Mouse (Mus musculus): Measurements from ENCODE around the gene Fam131c. TPM values are rescaled to one million over a fixed set of nuclear protein-coding genes. Genes with fewer than 3 reads are reported as not detected.
A peak's percentile ranks its signal among the peaks of the same experiment; 100 is the strongest.

Gene Fam131c
- total and polyA plus RNA-seq, 3 experiments: not detected

DNA sequence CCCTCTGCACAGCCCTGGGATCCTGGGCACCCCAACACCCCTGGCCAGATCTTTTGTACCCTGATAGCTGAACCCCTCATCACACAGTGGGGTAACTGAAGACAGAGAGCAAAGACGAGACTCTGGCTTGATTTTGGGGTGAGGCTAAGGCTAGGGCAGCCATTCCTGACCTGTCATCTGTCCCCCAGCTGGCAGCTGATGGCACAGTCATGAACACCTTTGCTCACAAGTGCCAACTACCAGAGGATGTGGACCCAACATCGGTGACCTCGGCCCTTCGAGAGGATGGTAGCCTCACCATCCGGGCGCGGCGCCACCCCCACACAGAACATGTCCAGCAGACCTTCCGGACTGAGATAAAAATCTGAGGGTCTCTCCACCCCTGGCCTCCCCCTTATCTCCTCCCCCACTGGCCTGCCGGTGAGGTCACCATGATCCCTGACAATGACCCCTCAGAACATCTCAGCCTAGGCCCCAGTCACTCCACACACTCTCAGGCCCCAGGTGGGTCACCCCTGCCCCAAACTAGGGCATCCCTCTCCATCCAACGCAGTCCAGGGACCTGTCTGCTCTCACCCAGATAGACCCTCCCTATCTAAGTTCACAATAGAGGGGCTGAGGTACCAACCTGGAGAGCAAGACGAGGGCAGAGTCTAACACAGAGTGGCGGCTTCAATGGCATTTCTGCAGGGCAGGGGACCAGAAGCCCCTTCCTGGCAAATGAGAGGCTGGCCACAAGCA is 55.8 kb downstream of the Fam131c start (continued):
- no peak for TF ChIP-seq CTCF (conservative IDR thresholded peaks at IDR 0.05 in 1 of 2, IDR thresholded peaks at IDR 0.05 in 1 of 2; ENCODE audit: low read depth in 2 of 2, low read length in 2 of 2)

- in situ Hi-C loops (cut with MboI; ENCODE audit: low pct_ligation_motif_present, low pct_unique_long_range_greater_than_20kb, low sequenced_read_pairs) (no loop called here), dilution Hi-C loops (cut with MboI; ENCODE audit: extremely low pct_ligation_motif_present, extremely low pct_unique_long_range_greater_than_20kb, low sequenced_read_pairs) (no loop called here)
- Histone ChIP-seq H3K9ac (ENCODE audit: insufficient read depth, low read depth) (peak overlapping the region; percentile 41), H3K27me3 (replicated peaks) (peaks cover 1% of the 10 kb centered on the region), H3K4me3 (replicated peaks in 1 of 3; ENCODE audit: low read depth in 2 of 3, low read length in 2 of 3, poor library complexity in 1 of 3) (peak overlapping the region; percentile 50 to 63 (median 58)), H3K79me2 (replicated peaks; ENCODE audit: control insufficient read depth, extremely low read depth, insufficient read depth, poor library complexity, severe bottlenecking) (no peaks in the 10 kb centered on the region), H3K9me3 (replicated peaks; ENCODE audit: low read length) (no peaks in the 10 kb centered on the region), H3K36me3 (replicated peaks in 1 of 2; ENCODE audit: control insufficient read depth in 1 of 2, insufficient read depth in 1 of 2, low read length in 1 of 2) (no peaks in the 10 kb centered on the region), H3K4me2 (ENCODE audit: insufficient read depth, low read depth, poor library complexity, severe bottlenecking) (peak overlapping the region; percentile 82), H3K4me1 (ENCODE audit: control insufficient read depth in 1 of 2, insufficient read depth in 2 of 2) (peaks cover 12 to 40% of the 10 kb centered on the region in 2 experiments), H3K27ac (ENCODE audit: insufficient read depth, low read depth) (peak overlapping the region; percentile 66; the same call in 1 of the 2 replicates)
- DNase-seq (ENCODE audit: extremely low read depth): peak; percentile 89
- no peak for TF ChIP-seq MAX (IDR thresholded peaks at IDR 0.05; ENCODE audit: low read length)
- no peak for TF ChIP-seq SMC3 (IDR thresholded peaks at IDR 0.05; ENCODE audit: low read depth, low read length)
- TF ChIP-seq RAD21 (IDR thresholded peaks at IDR 0.05; ENCODE audit: low read depth, low read length): no peak
- peak; percentile 52; the same call in 1 of the 2 replicates for TF ChIP-seq ZMIZ1 (IDR thresholded peaks at IDR 0.05; ENCODE audit: low read depth, low read length)
- TF ChIP-seq CHD1 (IDR thresholded peaks at IDR 0.05; ENCODE audit: low read depth, low read length): no peak
- TF ChIP-seq IRF4 (IDR thresholded peaks at IDR 0.05; ENCODE audit: low read depth, low read length): peak; percentile 88
- TF ChIP-seq ZKSCAN1 (IDR thresholded peaks at IDR 0.05; ENCODE audit: borderline replicate concordance, low read depth, low read length): no peak
- peak; percentile 59 for TF ChIP-seq NELFE (IDR thresholded peaks at IDR 0.05; ENCODE audit: low read depth, low read length)
- no peak; the same call in 1 of the 2 replicates for TF ChIP-seq SIN3A (IDR thresholded peaks at IDR 0.05; ENCODE audit: low read length)
- TF ChIP-seq EP300 (IDR thresholded peaks at IDR 0.05; ENCODE audit: low read length): peak; percentile 90
- TF ChIP-seq POLR2AphosphoS2 (IDR thresholded peaks at IDR 0.05; ENCODE audit: low read depth, low read length): 0 out of 2 replicates have a peak, but pooled peaks have one; percentile 62
- TF ChIP-seq MAFK (IDR thresholded peaks at IDR 0.05; ENCODE audit: insufficient replicate concordance, low read length): 0 out of 2 replicates have a peak, but pooled peaks have one; percentile 27
- no peak for TF ChIP-seq E2F4 (IDR thresholded peaks at IDR 0.05; ENCODE audit: insufficient replicate concordance, low read depth, low read length)
- TF ChIP-seq RCOR1 (conservative IDR thresholded peaks at IDR 0.05; ENCODE audit: low read depth, low read length): 0 out of 2 replicates have a peak, but pooled peaks have one; percentile 72
- no peak for TF ChIP-seq ZNF384 (IDR thresholded peaks at IDR 0.05; ENCODE audit: low read depth, low read length)
- peak; percentile 52; the same call in 1 of the 2 replicates for TF ChIP-seq MXI1 (IDR thresholded peaks at IDR 0.05; ENCODE audit: low read depth, low read length)
- no peak for TF ChIP-seq ZC3H11A (IDR thresholded peaks at IDR 0.05; ENCODE audit: low read depth, low read length)
- peak; percentile 87 for TF ChIP-seq CHD2 (IDR thresholded peaks at IDR 0.05; ENCODE audit: low read length)
- peak; percentile 97 for TF ChIP-seq MAZ (IDR thresholded peaks at IDR 0.05; ENCODE audit: low read depth, low read length)
- peak; percentile 24; the same call in 1 of the 2 replicates for TF ChIP-seq HCFC1 (IDR thresholded peaks at IDR 0.05; ENCODE audit: low read depth, low read length)
- peak; percentile 66 for TF ChIP-seq TBP (conservative IDR thresholded peaks at IDR 0.05; ENCODE audit: low read depth, low read length)
- peak; percentile 92 for TF ChIP-seq ETS1 (conservative IDR thresholded peaks at IDR 0.05; ENCODE audit: low read depth, low read length)
- peak; percentile 87 for TF ChIP-seq BHLHE40 (IDR thresholded peaks at IDR 0.05; ENCODE audit: low read depth, low read length)
- TF ChIP-seq TCF12 (IDR thresholded peaks at IDR 0.05; ENCODE audit: low read depth, low read length): peak; percentile 86
- TF ChIP-seq KAT2A (IDR thresholded peaks at IDR 0.05; ENCODE audit: insufficient replicate concordance, low read length): no peak
- peak; percentile 48 for TF ChIP-seq POLR2A (IDR thresholded peaks at IDR 0.05; ENCODE audit: low read depth, low read length)
- TF ChIP-seq ELF1 (IDR thresholded peaks at IDR 0.05; ENCODE audit: low read depth, low read length): no peak; the same call in 1 of the 2 replicates
- no peak for TF ChIP-seq USF2 (conservative IDR thresholded peaks at IDR 0.05; ENCODE audit: low read depth, low read length)
- no peak for TF ChIP-seq JUND (conservative IDR thresholded peaks at IDR 0.05; ENCODE audit: low read depth, low read length)
- no peak for TF ChIP-seq NRF1 (IDR thresholded peaks at IDR 0.05; ENCODE audit: low read depth, low read length)
- TF ChIP-seq MYC (IDR thresholded peaks at IDR 0.05; ENCODE audit: low read depth, low read length): no peak
- no peak for TF ChIP-seq USF1 (IDR thresholded peaks at IDR 0.05; ENCODE audit: low read depth, low read length)
- no peak for TF ChIP-seq GABPA (IDR thresholded peaks at IDR 0.05; ENCODE audit: insufficient replicate concordance, low read depth, low read length)
Observed at GRCm38 (mm10) chr4:141425484-141426479, 57.8 kb downstream of the Fam131c start.

Data from CH12.LX (cell line).